Mouse (Mus musculus) urinary bladder, adult 2 months (tissue): ENCODE measurements around the gene Shq1. TPM values are rescaled to one million over a fixed set of nuclear protein-coding genes. Genes with fewer than 3 reads are reported as not detected.

Experiments
- DNase-seq: peaks from one replicate; pipeline ENCODE4 v3.0.0; 2022; ENCODE audit warnings: low spot score
- polyA plus RNA-seq: library from polyadenylated mRNA; depleted of rRNA; stranded (reverse); fragments of >200 nt; gene quantifications from 2 replicates; pipeline ENCODE4 v1.2.3, GENCODE M21; 2012

Shq1 gene
- polyA plus RNA-seq, 1 experiment, result 6.9 TPM

DNA sequence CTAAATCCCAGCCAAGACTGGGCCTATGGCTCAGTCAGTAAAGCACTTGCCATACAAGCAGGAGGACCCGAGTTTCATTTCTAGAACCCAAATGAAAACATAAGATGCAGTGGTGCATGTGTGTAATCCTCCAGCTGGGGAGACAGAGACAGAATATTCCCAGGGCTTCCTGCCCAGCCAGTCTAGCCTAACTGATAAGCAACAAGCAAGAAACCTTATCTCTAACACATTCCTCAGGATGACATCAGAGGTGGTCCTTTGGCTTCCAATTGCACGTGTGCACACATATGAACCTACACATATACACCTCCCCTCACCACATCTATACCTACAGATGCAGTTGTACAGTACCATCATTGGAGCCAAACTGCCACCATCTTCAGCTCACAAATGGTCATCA is 2.1 kb downstream of the Shq1 start:
- no peak for DNase-seq

DNA sequence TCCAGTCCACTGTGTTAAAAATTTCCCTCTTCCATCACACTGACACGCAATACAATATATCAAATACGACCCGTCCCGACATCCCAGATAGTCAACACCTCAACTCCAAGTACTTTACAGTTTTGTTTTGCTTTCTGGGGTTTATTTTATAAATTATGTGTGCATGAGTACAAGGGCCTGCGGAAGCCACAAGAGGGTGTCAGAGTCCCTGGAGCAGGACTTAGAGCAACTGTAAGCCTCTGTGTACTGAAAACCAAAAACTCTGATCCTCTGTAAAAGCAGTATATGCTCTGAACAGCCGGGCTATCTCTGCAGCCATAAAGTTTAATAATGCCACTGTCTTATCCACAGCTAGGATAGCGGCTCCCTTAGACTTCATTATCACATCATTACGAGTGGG is 3.3 kb downstream of the Shq1 start:
- no peak for DNase-seq

DNA sequence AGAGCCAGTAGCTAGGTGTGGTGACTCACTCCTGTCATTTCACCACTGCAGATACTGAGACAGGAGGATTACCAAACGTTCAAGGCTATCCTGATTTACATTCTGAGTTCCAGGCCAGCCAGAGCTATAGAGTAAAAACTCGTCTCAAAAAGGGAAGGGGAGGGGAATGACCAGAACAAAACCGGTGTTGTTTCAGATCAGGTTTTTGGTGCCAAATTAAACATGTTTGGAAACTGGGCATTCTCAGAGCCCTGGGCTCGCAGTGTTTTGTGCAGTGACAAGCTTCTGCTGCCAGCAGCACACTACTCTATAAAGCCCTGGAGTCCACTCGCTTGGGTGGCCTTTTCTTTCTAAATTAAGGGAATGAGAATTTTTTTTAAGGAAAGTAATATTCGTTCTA is 8.7 kb downstream of the Shq1 start:
- no peak for DNase-seq

DNA sequence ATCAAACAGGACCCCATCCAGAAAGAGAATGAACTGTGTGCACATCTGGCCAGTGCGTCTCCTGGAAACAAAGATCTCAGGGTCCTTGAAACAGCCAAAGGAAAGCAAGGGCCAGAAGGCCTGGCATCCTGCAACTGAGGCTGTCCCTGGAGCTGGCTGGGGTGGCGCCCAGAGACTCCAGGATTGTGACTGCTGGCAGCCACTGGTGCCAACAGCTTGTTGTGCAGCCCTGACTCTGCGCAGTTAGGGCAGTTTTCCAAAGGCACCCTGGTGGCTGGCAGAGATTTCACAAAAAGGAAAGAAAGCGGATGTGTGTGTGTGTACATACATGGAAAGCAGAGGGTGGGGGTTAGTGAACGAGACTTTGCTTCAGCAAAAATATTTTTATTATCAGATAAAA is 10.6 kb downstream of the Shq1 start:
- no peak for DNase-seq

DNA sequence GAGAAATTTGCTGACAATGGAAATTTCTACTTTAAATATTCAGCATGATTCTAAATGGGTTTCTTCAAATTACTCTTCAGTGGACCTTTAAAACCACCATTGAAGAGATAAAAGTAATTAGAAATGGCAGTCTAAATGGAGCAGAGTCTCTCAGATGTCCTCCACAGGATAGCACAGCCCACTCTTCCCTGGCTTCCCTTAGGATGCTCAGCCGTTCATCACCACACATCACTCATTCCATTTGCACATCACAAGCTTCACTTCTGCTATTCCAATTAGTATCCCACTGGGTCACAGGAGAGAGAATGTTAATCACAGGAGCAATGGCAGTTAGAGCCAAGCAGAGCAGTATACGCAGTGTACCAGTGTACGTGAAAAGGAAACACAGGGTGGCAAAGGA is 18.4 kb downstream of the Shq1 start:
- DNase-seq, result no peak

DNA sequence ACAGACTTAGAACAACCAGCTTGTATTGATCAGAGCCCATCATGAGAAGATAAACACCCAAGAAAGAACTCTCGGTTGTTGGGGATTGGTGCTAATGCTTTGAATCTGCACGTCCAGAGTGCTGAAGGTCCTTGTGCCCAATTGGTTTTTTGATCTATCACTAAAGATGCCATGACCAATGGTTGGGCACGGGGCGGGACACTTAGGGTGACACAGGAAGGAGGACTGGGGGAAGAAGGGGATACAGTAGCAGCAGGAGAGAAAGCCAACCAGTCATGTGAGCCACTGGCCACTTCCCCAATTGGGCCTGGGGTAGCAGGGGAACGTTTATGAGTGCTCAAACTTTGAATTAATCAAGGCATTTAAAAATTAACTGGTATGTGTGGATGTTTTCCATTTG is 23.8 kb downstream of the Shq1 start:
- no peak for DNase-seq

DNA sequence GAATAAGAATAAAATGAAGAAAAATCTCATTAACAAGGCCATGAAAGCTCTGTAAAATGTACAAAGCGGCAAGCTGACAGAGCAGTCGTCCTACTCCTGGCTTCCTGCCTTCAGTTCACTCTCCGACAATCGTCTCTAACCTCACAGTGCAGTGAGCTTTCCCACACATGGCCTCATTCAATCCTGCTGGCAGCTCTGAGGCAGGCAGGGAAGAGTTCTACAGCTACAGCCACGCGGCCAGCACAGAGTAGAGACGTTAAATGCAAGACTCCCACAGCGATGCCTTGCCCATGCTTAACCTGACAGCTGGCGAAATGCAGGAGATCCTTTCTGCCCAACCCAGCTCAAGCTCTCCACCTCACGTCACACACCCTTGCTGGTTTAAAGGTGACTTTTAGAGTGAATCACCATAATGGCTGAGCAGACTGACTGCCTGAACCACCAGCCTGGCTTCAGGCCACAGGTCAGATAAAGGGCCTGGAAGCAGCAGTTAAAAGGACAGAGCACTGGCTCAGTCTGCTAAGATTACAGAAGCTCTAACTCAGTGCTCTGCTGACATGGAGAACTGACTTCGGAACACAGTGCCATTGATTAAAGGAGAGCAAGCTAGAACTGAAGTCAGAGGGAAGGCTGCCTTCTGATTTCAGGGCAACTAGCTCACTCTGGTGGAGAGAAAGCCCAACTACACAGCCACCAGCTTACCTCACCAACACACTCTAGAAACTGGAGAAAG is 25.3 kb downstream of the Shq1 start:
- peak; percentile 32 for DNase-seq

DNA sequence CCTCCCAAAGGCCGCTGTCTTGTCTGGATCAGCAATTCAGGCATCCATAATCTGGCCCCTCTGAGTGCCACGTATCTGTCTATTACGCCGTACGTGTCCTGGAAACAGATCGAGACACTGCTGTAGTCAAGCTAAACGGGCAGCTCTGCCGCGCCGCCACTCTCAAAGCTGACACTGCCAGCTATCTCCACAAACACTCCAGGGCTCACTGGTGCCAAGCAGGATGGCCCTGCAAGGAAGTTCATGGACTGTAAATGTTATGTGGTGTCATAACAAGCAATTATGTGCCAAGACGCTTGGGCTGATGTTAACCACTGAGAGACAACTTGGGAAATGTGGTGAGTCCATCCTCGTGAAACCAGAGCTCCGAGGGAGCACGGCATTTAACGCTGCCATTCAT is 26.3 kb downstream of the Shq1 start:
- no peak for DNase-seq

DNA sequence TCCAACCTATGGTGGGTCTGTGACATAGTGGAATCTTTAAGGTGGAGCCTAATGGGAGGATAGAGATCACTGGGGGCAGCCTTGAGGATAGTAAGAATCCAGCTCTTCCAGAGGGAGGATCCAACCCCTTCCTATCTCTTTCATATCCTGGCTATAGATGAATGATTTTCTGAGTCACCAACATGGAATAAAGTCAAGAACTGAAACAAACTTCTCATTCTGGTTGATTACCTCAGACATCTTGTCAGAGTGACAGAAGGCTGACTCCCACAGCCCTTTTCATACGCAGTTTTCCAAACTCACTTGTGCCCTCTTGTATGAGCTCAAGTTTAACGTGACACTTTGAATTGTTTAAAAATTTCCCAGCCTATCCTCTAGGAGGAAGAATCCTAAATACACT is 28.2 kb downstream of the Shq1 start:
- DNase-seq, result no peak

DNA sequence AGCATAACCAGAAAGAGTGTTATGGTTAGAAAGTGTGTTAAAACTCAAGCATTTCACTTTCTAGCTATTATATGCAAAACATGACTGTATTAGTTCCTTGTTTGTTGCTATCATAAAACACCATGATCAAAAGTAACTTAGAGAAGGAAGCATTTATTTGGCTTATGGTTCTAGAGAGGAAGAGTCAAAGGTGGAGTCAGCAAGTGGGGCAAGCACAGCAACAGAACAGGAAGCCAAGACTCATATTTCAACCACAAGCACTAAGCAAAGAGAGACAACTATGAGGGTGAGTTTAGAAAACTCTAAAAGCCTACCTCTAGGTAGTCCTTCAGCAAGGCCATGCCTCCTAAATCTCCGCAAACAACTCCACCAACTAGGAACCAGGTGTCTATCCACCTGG is 30.4 kb downstream of the Shq1 start:
- no peak for DNase-seq

DNA sequence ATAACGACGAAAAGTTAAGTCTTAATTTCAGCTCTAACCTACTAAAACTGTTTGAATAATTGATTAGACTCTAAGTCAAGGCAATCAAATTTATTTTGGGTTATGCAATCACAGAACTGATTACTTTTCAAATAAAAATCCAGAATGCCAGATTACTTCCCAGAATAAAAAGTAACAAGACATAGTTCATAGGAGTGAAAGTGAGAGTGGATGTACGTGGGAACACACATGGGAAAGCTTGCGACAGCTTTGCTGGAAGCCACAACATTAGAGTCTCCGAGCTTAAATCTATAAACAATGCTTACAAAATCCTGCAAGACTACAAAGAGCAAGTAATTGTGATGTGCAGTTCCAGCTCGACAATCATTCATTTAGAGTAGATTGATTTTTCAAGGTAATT is 41.9 kb downstream of the Shq1 start:
- DNase-seq, result no peak

DNA sequence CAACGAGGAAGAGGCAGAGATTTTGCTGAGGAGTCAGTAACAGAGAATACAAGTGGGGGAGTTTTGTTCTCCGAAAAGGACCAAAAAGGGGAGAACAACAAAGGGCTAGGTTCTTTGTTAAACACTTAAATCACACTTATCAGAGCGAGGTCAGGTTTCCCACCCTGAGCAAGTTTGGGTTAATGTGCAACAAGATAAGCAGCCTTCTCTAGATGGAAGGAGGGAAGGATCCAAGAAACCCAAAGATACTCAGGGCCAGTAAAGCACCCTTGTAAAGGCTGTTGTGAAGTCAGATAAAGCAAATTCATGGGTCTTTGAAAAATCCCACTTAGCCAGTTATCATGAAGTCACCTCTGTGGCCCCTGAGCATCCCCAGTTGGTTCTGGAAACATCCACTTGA is 42.7 kb downstream of the Shq1 start:
- DNase-seq, result no peak

DNA sequence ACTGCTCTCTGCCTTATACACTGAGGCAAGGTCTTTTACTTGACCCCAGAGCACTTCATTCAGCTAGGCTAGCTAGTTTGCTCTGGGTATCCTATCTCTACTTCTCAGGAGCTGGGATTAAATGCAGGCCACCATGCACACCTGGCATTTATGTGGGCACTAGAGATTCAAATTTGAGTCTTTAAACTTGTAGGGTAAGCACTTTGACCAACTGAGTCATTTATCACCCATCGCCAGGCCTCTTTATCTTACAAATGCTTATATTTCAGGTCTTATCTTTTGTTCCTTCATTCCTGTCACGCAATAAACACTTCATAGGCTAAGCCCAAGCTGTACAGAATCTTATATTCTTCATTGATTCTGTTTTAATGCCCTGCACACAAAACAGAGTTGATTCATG is 47.0 kb downstream of the Shq1 start:
- DNase-seq, result no peak

DNA sequence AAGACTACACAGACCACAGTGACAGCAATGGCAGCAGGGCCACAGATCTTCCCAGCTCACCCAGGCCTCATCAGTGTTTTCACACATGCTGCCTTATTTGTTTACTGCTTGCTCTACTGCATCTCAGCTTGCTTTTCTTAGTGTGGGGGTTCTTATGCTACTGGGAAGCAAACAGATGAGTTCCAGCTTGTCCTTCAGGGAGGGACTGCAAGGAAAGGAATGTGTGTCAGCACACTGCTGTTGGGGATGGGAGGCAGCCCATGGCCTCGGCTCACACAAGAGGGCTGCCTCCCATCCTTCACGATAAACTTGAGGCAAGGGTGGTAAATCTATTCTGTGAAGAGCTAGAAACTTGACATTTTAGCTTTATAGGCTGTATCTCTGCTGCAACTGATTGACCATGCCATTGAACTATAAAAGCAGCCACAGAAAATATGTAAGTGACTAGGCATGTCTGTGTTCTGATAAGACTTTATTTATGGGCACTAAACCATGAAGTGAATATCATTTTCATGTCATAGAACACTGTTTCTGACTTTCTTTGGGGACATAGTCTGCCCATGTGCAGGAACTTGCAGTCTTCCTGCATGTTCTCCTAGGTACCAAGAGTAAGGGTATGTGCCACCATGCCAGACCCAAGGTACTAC is 48.0 kb downstream of the Shq1 start:
- DNase-seq, result no peak

DNA sequence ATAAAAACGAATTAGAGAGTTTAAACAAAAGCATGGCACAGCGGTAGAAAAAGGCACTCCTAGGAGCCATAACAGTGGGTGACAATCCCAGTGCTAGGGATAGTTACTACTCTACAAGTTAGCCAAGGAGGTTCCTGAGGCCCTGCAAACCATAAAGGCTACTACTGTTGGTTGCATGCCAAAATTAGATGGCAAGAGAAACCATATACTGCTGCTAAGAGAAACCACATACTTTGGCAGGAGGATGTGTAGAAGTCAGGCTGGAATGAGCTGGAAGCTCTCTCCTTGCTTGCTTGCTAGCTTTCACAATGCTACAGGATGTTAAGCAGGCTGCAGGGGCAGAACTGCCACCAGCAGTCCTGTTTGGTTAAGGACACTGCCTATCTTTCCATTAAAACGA is 50.5 kb downstream of the Shq1 start:
- no peak for DNase-seq

DNA sequence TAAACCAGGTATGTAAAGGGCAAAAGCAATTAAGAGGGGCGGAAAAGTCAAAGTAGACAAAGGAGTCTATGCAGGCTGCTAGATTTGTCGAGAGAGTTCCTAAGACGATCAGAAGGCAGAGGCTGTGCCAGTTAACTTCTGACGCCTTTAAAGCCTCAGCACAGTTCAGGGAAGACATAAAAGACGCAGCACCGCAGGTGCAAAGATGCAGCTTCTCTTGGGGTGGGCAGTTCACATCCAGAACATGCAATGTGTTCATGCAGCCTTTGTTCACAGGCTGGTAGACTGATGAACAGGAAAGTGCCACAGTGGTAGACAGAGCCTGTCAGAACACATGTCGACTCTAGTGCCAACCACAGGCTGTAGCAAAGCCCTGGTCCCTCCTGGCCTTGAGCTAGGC is 51.6 kb downstream of the Shq1 start:
- no peak for DNase-seq

DNA sequence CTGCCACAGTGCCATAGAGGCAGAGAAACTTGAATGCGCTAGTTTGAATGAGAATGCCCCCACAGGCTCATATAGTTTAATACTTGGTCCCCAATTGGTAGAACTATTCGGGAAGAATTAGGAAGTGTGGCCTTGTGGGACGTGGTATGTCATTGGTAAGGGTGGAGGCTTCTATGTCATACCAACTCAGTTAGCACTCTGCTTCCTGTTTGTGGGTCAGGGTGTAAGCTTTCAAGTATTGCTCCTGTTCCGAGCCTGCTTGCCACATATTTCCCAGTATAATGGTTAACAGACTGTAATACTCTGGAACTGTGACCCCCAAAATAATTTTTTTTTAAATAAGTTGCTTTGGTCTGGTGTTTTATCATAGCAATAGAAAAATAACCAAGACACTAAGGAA is 54.8 kb downstream of the Shq1 start:
- DNase-seq, result no peak

DNA sequence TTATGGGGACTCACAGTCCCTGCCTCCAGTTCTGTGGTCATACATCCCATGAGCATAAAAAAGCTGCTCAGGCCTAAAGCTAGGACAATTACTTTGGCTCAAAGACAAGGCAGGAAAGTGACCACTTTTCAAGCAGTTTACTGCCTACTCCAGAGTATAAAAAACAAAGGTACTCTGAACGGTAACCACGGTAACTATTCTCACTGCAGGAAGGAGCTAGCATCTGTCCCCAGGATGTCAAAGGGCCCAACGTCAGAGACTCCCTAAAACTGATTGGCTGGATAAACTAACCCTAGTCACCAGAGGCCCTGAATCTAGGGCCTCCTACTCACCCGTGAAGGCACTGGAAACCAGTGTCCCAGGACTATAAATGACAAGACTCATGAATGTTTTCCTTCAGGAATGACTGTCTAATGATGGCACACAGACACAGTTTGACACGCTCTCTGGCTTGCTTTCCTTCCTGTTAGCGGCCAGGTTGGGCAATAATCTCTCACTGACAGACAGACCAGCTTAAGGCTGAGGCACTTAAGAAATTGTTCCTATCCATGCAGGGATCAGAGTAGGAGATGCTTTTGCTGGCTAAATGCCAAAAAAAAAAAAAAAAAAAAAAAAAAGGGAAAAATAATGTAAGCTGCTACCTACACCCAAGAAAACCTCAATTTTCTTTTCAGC is 57.2 kb downstream of the Shq1 start:
- DNase-seq, result no peak

DNA sequence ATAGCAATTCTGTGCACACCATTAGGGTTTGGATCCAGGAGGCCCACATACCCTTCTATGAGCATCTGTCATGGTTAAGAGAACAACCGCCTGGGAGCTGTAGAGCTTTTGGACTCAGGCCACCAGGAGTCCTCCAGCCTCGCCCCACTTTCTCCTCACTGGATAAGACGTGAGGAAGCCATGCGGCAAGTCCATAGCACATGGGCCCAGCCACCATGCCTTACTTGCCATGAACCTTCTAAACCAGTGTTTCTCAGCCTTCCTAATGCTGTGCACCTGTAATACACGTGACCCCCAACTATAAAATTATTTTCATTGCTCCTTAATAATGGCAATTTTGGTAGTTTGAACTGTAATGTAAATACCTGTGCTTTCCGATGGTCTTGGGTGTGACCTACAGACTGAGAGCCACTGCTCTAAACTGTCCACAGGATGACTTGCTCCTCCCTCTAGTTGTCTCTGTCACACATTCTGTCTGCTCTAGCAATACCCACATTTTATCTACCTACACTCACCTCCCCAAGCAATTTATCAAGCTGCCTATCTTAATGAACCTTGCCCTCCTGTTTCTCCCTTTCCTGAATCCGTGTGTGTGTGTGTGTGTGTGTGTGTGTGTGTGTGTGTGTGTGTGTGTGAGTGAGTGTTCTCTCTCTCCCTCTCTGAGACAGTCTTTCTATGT is 59.9 kb downstream of the Shq1 start:
- DNase-seq, result no peak

DNA sequence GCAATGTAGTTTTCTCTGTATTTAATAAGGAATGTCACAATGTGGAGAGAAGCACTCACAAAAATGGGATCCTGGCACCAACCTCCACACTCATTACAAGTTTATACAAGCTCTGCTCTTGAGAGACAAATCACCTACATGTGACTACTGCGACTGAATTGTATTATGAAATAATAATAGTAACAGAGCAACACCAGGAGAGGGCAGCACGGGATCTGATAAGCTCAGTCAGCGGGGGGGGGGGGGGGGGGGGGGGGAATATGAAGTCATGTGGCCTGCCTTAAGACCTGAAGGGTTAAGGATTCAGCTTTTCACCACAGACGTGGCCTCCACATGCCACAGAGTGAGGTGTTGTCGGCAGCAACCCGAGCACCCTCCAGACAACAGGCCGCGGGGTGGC is 60.8 kb downstream of the Shq1 start:
- DNase-seq, result no peak

DNA sequence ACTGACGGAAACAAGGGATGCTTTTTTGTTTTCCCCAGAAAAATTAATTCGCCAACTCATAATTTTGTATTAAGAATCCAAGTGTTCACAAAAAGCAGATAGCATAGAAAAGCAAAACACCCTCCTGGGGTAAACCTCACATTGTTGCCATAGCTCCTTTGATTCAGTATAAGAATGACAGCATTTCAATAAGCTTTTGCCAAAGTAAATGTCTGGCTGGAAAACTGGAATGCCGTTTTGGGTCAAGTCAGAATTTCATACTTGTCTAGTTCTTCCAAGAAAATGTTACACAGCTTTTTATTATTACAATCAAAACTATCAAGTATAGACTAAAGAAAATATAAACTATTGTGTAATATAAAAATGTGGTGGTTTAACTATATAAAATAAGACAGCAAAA is 61.7 kb downstream of the Shq1 start:
- DNase-seq, result no peak

DNA sequence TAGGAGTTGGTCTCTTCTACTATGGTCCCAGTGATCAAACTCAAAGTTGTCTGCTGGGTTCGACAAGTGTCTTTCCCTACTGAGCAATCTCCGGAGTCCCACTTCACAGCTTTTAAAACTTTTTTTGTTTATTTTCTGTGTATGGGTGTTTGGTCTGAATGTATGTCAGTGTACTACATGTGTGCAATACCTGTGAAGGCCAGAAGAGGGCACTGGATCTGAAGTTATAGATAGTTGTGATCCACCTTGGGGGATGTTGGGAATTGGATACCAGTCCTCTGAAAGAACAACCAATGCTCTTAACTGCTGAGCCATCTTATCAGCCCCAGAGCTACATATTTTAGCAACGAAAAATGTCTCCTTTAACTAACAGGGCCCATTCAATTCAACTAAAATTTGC is 62.5 kb downstream of the Shq1 start:
- no peak for DNase-seq

DNA sequence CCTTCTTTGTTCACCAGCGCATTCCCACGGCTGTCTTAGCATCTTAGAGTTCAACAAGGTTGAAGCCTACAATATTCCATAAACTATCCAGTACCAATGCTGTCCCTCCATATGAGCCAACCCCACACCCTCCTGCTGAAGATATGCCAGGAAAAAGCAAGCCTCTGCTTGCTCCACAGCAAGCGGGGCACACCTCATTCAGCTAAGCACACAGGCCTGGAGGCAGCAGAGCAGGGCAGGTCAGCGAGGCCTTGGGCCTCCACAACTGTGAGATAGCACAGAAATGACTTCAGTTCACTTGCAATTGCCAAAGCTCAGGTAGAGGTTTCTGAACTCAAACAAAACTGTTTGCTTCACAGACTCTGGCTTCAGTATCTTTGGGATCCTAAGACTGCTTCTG is 64.2 kb downstream of the Shq1 start:
- no peak for DNase-seq
